Mouse (Mus musculus) forebrain, embryonic 16.5 days (tissue): Measurements from ENCODE around the gene Fxyd4. TPM values are rescaled to one million over a fixed set of nuclear protein-coding genes. Genes with fewer than 3 reads are reported as not detected.

Experiments
- ATAC-seq: fragments of 200-750 bp; cut with Nextera tagmentation; 2 replicates; pipeline ENCODE4 v1.8.0; 2017; ENCODE audit warnings: mild to moderate bottlenecking, moderate library complexity
- H3K27ac ChIP-seq: fragments of 300-500 bp; sonication (generic); 2 replicates; pipeline ENCODE4 v1.5.1; 2014; ENCODE audit warnings: low read length, control low read depth
- H3K27me3 ChIP-seq: fragments of 300-500 bp; sonication (generic); replicated peaks from 2 replicates; pipeline ENCODE4 v1.6.1; 2014; ENCODE audit warnings: low read length; ENCODE audit not compliant: control insufficient read depth, insufficient read depth
- H3K36me3 ChIP-seq: fragments of 300-500 bp; sonication (generic); 2 replicates; pipeline ENCODE4 v1.6.1; 2014; ENCODE audit not compliant: control insufficient read depth, insufficient read depth
- H3K4me1 ChIP-seq: fragments of 300-500 bp; sonication (generic); replicated peaks from 2 replicates; pipeline ENCODE4 v1.6.1; 2014; ENCODE audit warnings: low read length; ENCODE audit not compliant: control insufficient read depth, insufficient read depth
- H3K4me2 ChIP-seq: fragments of 300-500 bp; sonication (generic); 2 replicates; pipeline ENCODE4 v1.6.1; 2014; ENCODE audit warnings: mild to moderate bottlenecking, low read length, control low read depth
- H3K4me3 ChIP-seq: fragments of 300-500 bp; sonication (generic); replicated peaks from 2 replicates; pipeline ENCODE4 v1.5.1; 2014; ENCODE audit warnings: mild to moderate bottlenecking, low read length, control low read depth
- H3K9ac ChIP-seq: fragments of 300-500 bp; sonication (generic); replicated peaks from 2 replicates; pipeline ENCODE4 v1.6.1; 2014; ENCODE audit warnings: low read depth, low read length, control low read depth
- H3K9me3 ChIP-seq: fragments of 300-500 bp; sonication (generic); 2 replicates; pipeline ENCODE4 v1.6.1; 2016; ENCODE audit warnings: low read length; ENCODE audit not compliant: control insufficient read depth
- WGBS: fragments of 180-500 bp; shearing (Covaris S2); extraction: QIAGEN DNeasy Blood & Tissue Kit; methylation state at CpG from one replicate; pipeline ENCODE4 v1.1.7; 2014; 5-methylcytosine and 5-hydroxymethylcytosine counted together
- polyA plus RNA-seq: library from polyadenylated mRNA; unstranded; fragments of >200 nt; fragmentation: Nextera tagmentation; extraction: Ambion mirVana; gene quantifications from 2 replicates; pipeline ENCODE4 v1.2.1, GENCODE M21; 2015

The Fxyd4 gene
- polyA plus RNA-seq, 1 experiment from 2014 or later = 3.5 TPM

DNA sequence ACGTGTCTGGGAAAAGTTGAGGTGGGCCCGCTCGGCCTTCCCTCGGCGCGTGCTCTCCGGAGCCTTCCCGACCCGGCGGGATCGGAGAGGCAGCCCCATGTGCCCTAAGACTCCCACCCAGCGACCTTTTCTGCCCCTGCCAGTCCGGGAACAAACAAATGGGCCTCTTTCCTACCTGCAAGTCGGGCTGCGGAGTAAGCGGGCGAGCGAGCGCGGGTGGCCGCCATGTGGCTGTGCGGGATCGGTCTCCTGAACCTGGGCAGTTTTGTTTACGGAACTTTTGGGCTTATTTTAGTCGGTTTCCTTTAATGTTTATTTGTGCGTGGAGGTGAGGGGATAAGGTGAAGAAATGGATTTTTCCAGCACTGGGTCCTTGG is 29.5 kb downstream of the Fxyd4 start:
- no peak for ATAC-seq
- Histone ChIP-seq H3K4me1 (peaks cover 23% of the 10 kb centered on the region), H3K4me2 (peak overlapping the region; percentile 99), H3K36me3 (no peaks in the 10 kb centered on the region), H3K9ac (peak overlapping the region; percentile 87), H3K27me3 (no peaks in the 10 kb centered on the region), H3K4me3 (peak overlapping the region; percentile 99), H3K9me3 (no peaks in the 10 kb centered on the region), H3K27ac (no peak overlapping the region)
- under 1% methylated on average over 26 of the region's 26 CpGs for WGBS

DNA sequence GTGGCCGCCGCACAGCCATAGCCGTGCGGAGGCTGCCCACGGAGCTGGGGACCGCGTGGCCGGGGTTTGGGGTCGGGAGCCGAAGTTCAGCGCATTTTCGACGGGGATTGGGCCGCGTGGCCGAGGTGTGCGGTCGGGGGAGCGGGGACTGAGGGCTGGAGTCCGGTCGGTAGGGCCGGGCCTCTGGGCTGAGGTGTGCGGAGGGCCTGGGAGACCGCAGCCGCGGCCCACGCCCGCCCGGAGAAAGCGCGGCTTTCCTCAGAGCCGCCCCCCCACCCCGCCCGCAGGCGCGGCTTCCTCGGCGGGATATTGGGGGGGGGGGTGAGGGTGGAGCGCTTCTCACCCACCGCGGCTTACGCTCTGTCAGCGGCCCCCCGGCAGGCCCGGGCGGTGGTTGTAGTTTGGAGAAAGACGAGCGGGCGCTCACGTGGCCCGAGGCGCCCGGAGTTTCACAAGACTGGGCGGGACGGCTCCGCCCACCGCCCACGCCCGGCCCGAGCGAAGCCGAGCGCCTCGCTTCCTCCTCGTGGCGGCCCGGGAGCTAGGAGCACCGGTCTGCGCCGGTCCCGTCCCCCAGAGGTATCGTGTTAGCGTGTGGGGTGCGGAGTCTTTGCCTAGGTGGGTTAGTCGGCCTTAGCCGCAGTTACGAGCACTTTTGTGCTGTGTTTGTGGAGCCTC is 30.1 kb downstream of the Fxyd4 start:
- peaks cover 23% of the 10 kb centered on the region for H3K4me1 ChIP-seq
- H3K4me3 ChIP-seq = peak overlapping the region; percentile 99
- peak overlapping the region; percentile 87 for H3K9ac ChIP-seq
- under 1% methylated on average over 56 of the region's 77 CpGs for WGBS
- peak; percentile 26 for ATAC-seq
- H3K27ac ChIP-seq = peak overlapping the region; percentile 93
- peak overlapping the region; percentile 99 for H3K4me2 ChIP-seq
- H3K27me3 ChIP-seq = no peaks in the 10 kb centered on the region
- no peaks in the 10 kb centered on the region for H3K36me3 ChIP-seq
- H3K9me3 ChIP-seq = no peaks in the 10 kb centered on the region

DNA sequence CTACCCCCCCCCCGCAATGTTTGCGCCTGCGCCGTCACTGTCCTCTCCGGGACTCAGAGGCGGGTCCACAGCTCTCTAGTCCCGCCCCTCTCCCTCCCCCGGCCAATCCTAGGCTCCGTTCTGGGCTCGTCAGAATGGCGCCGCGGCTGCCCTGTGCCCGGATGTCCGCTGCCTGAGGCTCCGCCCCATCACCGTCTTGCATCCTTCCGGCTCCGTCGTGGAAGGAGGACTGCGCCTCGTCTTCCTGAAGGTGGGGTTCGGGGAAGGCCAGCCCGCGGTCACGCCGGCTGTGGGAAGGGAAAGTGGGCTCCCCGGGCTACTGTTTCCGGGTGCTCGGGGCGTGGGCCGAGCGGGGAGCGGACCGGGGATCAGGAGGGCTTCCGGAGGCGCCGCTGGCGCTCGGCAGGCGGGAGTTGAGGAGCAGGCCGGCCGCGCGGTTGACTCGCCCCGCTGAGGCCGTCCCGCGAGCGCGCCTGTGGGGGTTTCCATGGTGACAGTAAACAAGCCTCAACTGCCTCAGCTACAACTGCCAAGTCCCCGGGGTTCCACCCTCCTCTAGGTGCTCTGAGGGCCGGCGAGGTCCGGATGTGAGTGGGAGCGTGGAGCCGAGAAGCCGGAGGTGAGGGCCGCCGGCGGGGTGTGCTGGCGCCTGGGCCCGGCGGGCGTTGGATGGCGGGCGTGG is 30.8 kb downstream of the Fxyd4 start:
- peak; percentile 99 for ATAC-seq

GRCm38 (mm10) chr6:117906015-117906531 is 31.4 kb downstream of the Fxyd4 start:
- Histone ChIP-seq H3K27me3 (no peaks in the 10 kb centered on the region), H3K4me1 (peaks cover 23% of the 10 kb centered on the region), H3K36me3 (no peaks in the 10 kb centered on the region), H3K27ac (peak overlapping the region; percentile 80), H3K9me3 (no peaks in the 10 kb centered on the region), H3K9ac (peak overlapping the region; percentile 68), H3K4me3 (peak overlapping the region; percentile 99), H3K4me2 (peak overlapping the region; percentile 78)
- ATAC-seq = peak; percentile 51
- under 1% methylated on average over 25 of the region's 25 CpGs for WGBS

More for the DNA sequence above, 30.8 kb downstream of the Fxyd4 start:
- Histone ChIP-seq H3K4me1 (peaks cover 23% of the 10 kb centered on the region), H3K9ac (peak overlapping the region; percentile 87), H3K27ac (peak overlapping the region; percentile 93), H3K27me3 (no peaks in the 10 kb centered on the region), H3K4me3 (peak overlapping the region; percentile 99), H3K9me3 (no peaks in the 10 kb centered on the region), H3K36me3 (no peaks in the 10 kb centered on the region), H3K4me2 (peak overlapping the region; percentile 99)
- WGBS = under 1% methylated on average over 65 of the region's 68 CpGs

- H3K36me3 ChIP-seq = no peaks in the 10 kb centered on the region
- no peak for ATAC-seq
- H3K27me3 ChIP-seq = no peaks in the 10 kb centered on the region
- H3K9ac ChIP-seq = peak overlapping the region; percentile 68
- H3K4me2 ChIP-seq = peak overlapping the region; percentile 78
- no peaks in the 10 kb centered on the region for H3K9me3 ChIP-seq
- WGBS = 28% methylated on average over 4 of the region's 4 CpGs
- H3K4me3 ChIP-seq = peak overlapping the region; percentile 99
- H3K27ac ChIP-seq = no peak overlapping the region
- peaks cover 23% of the 10 kb centered on the region for H3K4me1 ChIP-seq
Measured at GRCm38 (mm10) chr6:117905260-117905930, 32.1 kb downstream of the Fxyd4 start.

GRCm38 (mm10) chr6:117903836-117904235 is 33.7 kb downstream of the Fxyd4 start:
- WGBS = 83% methylated on average over 3 of the region's 3 CpGs
- H3K9me3 ChIP-seq = no peaks in the 10 kb centered on the region
- H3K27me3 ChIP-seq = no peaks in the 10 kb centered on the region
- H3K4me3 ChIP-seq = no peak overlapping the region
- no peak overlapping the region for H3K27ac ChIP-seq
- H3K36me3 ChIP-seq = no peaks in the 10 kb centered on the region
- peaks cover 15% of the 10 kb centered on the region for H3K4me1 ChIP-seq
- ATAC-seq = no peak
- H3K9ac ChIP-seq = no peak overlapping the region
- no peak overlapping the region for H3K4me2 ChIP-seq

DNA sequence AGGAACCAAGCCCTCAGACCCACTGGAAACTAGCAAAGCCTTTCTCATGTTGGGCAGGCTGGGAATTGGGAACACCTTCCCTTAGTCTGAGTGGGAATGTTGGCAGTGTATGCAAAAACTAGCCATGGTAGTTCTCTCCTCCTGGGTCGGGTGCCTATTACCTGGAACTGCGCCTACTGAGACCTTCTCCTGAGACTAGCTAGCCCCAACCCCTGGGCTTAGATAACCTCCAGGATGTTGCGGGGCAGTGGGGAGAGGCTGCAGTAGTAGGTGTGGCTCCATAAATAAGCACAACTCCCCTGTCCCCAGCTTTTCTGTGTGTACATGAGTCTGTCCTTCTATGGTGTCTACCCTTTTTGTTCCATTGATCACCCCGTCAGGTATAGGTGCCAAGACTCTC is 34.9 kb downstream of the Fxyd4 start:
- Histone ChIP-seq H3K36me3 (no peaks in the 10 kb centered on the region), H3K4me2 (no peak overlapping the region), H3K4me1 (peaks cover 4% of the 10 kb centered on the region), H3K27me3 (no peaks in the 10 kb centered on the region), H3K9ac (no peak overlapping the region), H3K9me3 (no peaks in the 10 kb centered on the region), H3K27ac (no peak overlapping the region), H3K4me3 (no peak overlapping the region)
- 75% methylated on average over 4 of the region's 4 CpGs for WGBS
- ATAC-seq = no peak

DNA sequence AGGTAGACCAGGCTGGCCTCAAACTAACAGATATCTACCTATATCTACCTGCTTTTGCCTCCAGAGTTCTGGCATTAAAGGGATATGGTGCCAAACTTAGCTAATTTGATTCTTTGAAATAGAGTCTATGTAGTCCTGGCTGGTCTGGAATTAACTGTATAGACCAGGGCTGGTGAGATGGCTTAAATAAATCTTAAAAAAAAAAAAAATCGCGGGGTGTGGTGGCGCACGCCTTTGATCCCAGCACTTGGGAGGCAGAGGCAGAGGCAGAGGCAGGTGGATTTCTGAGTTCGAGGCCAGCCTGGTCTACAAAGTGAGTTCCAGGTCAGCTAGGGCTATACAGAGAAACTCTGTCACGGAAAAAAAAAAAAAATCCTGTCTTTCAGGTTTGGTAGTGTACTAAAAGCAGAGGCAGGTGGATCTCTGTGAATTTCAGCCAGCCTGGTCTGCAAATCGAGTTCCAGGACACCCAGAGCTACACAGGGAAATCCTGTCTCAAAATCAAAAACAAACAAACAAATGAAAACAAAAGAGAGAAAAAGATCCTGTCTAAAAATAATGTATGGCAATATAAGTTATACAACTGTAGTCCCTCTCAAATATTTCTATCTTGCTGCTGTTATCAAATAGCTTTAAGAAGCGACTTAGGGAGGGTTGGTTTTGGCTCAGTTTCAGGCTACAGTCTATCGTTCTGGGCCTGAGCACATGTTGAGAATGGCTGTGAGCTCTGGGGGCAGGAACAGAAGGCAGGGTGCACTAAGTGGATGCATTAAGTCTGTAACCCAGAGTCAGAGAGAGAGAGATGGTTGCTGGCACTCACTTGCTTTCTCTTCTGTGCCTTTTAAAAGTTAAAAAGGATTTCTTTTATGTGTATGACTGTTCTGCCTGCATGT is 35.7 kb downstream of the Fxyd4 start:
- WGBS = 71% methylated on average over 9 of the region's 9 CpGs

More for the DNA sequence above, 35.7 kb downstream of the Fxyd4 start:
- Histone ChIP-seq H3K9ac (no peak overlapping the region), H3K27ac (no peak overlapping the region), H3K4me3 (no peak overlapping the region), H3K4me1 (peaks cover 4% of the 10 kb centered on the region), H3K4me2 (no peak overlapping the region), H3K9me3 (no peaks in the 10 kb centered on the region), H3K36me3 (no peaks in the 10 kb centered on the region), H3K27me3 (no peaks in the 10 kb centered on the region)
- no peak for ATAC-seq
